Mouse (Mus musculus) kidney, postnatal 14 days (tissue): Measurements from ENCODE around the gene Coa6.
"Not testable (repeated sequence)": the region's sequence is repeated elsewhere in the genome, so short reads cannot be mapped to it uniquely, and the experiment has no call there.

ENCODE experiments used
- DNase-seq: peaks from one replicate; pipeline ENCODE4 v3.0.0; 2022; ENCODE audit warnings: mixed read lengths

Gene Coa6

DNA sequence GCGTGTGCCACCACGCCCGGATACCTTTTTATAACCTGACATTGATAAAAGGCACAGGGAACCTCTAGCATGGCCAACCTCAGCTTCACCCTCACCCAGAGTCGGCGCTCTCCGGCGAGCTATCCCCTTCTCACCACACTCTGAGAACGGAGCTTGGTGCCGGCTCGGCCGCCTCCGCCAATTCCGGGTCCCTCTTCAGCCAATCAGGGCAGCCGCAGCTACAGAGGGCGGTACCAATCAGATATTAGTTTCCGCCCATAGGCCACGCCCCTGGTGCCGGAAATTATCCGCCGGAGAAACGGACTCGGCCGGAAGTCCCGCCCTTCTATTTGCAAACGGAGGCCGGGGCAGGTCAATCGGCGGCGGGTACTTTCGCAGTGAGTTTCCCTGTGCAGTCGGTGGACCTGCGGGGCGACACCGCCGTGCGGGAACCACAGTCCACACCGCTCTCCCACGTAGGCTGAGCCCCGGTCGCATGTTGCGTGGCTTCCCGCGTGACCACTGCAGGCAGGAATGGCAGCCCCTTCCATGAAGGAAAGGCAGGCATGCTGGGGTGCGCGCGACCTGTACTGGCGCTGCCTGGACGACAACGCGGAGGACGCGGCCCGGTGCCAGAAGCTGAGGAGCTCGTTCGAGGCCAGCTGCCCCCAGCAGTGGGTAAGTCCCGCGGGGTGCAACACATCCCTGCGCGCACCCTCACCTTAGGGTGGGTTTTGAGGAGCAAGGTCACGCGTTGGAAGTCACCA is at the start of gene Coa6:
Coa6 (plus strand) TSS at position 342 of the 746 bp plus-strand sequence.
- peak; percentile 99 for DNase-seq

DNA sequence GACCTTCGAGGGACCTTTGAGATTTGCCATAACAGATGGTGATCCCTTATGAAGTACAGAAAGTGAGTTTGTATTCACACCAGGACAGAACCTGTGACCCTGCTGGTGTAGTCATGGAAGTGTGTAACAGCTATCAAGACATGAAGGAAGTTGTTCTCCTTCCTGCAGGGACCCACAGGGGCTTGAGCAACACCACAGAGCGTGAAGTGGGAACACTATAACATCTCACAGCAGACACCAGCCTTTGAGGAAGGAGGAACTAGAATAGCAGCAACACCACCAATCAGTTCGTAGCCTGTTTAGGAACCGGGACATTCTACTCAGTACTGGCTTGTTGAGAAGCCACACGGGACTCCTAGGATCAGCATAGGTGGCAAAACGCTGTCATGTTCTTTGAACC is 42.7 kb upstream of the Coa6 start:
- no peak for DNase-seq

DNA sequence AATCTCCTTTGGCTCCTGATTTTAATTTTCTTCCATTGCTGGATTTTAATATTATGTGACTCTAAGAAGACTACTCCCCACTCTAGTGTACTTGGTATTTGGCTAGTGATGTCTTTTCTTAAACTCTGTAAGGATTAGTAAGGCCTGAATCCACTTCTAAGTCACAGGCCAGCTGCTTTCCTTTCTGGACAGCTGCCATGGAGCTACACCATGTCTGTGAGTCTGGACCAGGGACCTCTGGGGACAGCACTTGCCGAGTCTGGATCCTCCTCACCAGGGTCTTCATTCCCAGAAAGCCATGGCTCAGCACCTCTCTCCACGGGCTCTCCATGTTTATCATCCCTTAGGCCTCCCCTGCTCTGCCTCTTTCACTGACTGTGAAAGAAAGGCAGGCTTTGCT is 42.2 kb upstream of the Coa6 start:
- DNase-seq: peak; percentile 25

DNA sequence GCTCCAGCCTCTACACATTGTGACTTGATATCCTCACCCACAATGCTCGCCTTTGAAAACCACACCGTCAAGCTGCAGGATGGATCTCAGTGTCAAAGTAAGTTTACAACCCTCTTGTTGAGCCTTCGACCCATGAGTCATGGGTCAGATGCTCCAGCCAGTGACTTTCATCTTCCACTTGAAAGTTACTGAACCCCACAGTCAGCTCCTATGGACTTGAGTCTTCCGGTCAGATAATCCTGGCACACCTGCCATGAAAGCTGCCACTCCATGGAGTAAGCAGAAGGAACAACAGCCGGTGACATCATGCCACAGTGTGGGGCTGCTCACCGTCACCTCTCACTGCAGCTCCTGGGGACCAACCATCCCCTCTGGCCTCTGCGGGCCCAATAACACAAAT is 41.0 kb upstream of the Coa6 start:
- no peak for DNase-seq

DNA sequence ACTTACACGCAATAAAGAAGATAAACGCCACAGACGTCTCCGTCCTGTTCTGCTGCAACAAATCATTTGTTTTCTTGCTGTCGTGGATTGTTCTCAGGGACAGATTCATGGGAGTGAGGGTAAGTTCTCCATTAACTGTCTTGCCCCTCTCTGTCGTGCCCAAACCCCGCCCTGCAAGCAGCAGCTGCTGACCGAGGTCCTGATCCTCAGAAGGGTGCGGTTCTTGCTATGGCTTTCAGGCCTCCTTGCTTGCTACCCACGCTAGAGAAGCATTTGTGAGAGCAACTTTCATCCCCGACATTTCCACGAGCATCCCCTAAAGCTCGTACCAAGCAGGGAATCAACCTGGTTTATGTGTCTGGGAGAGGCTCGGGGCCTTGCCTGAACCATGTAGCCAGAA is 40.1 kb upstream of the Coa6 start:
- DNase-seq: peak; percentile 39

DNA sequence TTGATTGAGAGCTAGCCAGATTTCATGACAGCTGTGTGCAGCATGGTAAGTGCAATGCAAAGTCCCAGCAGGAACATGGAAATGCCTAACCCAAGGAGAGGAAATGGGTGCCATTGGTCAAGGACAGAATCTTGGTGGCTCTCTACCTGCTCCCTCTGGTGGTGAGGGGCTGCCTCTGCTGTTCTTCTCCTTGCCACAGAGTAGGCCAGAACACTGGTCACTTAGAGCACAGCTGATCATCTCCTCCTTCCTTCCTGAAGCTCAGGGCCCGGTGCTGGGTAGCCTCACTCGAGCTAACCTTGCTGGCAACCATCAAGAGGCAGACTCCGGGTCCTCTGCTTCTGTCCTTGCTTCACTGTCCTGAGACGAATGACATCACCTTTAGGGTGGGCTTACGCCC is 39.6 kb upstream of the Coa6 start:
- DNase-seq: peak; percentile 47

DNA sequence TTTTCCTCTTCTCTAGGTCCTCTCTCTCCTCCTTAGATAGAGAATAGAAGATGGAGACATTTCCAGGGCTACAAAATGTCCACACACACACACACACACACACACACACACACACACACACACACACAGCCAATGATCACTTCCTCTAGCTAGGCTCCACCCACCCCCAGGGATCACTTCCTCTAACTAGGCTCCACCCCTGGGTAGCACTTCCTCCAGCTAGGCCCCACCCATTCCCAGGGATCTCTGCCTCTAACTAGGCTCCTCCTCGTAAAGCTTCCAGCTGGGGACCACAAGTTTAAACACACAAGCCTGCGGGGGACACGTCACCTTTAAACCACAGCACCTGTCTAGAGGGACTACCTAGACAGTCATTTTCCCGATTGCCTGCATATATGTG is 34.7 kb upstream of the Coa6 start:
- no peak for DNase-seq

DNA sequence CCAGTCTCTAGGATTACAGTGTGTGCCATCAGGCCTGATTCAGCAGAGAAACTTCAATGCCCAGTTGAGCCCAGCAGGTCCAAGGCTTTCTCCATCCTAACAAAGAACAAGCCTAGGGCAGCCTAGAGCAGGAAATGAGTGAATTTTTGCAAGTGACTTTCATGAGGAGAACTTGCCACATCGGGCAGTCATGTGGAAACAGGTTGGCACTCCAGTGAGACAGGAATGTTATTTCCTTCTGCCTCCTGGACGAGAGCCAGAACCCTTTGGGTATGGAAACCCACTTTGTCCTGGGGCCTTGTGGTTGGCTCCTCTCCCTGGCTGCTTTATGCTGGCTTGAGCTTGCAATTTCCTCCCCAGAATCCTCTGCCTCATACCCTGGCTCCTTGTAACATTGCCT is 30.8 kb upstream of the Coa6 start:
- peak; percentile 78 for DNase-seq

DNA sequence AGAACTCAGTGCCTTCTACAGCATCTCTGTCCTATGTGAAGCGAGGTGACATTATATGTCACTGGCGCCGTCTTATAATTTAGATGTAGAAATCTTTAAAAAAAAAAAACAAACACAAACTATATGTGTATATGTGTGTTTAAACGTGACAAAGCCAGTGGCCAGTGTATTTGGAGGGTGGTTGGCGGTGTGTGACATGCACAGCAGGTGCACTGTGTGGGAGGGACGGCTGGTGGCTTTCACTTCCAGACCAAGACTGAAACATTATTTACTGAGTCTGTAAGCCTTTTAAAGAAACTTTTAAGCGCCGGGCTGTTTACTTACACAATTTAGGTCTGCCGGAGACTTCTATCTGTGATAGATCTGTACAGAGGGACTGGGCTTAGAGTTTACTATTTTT is 26.9 kb upstream of the Coa6 start:
- DNase-seq: no peak

DNA sequence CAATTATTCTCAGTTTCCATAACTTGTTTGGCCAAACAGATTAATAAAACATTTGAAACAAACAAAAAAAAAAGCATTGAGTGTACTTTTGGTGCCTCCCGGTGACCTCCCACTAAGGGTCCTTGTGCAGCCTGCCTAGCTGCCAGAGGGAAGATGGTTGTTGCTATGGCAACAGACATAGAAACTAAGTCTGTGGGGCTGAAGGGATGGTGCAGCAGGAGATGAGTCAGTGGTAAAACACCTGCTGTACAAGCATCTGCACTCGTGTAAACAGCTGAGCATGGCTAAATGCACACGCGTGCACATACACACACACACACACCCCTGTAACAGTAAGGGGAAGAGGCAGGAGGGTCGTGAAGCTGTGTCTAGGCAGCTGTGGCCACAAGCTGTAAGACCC is 26.4 kb upstream of the Coa6 start:
- no peak for DNase-seq

DNA sequence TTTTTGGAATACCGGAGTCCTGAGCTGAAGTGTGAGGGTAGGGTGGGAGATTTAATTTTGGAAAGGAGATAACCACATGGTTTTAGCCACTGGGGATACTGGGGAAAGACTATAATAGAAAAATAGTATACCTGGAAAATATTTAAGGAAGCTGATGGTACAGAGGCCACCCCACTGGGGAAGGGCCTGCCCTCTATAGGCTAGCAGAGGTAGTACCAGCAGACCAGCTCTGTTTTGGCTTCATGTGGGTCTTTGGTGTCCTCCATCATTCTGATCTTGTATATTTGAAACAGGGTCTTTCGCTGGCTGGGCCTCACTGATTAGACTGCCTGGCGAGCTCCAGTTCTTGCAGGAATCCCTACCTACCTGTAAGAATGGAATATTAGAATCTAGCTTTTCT is 24.0 kb upstream of the Coa6 start:
- peak; percentile 15 for DNase-seq

DNA sequence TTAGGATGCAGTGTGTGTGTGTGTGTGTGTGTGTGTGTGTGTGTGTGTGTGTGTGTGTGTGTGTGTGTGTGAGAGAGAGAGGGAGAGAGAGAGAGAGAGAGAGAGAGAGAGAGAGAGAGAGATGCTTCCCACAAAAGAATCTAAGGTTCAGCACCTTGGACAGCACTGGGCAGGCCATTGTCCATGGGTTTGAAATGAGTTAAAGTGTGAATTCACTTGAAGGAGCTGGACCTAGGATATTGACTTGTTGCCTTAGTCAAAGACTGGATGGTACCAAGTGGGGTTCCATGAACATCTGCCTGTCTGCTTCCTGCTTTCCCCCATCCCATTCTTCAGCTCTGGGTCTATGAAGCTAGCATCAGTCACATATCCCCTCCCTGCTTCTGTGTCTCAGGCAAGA is 17.8 kb upstream of the Coa6 start:
- not testable (repeated sequence) for DNase-seq

DNA sequence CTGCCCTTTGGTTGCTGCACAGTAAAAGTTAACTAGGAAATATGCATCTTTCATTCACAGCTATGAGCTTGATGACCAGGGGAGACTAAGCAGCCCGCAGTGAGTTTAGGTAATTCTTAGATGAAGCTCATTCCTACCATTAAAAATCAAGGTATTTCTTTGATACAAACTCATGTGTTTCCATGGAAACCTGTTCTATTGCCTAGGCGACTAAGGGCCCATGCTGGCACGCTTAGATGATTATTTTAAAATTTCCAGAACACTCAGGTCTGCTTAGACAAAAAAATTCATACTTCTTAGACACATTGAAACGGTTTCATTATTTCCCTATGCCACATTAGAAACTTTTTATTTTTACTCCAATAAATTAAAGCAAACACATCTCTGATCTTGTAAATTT is 17.3 kb upstream of the Coa6 start:
- no peak for DNase-seq

DNA sequence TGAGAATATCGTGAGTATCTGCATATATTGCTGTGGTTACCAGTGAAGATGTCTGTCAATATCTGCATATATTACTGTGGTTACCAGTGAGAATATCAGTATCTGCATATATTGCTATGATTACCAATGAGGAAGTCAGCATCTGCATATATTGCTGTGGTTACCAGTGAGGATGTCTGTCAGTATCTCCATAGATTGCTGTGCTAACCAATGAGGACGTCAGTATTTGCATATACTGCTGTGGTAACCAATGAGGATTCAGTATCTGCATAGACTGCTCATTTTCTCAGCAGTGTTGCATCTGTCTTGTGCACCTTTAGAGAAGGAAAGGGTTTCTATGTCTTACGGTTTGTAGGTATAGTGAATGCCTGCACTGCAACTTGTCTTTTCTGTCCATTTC is 1.5 kb upstream of the Coa6 start:
- no peak for DNase-seq

DNA sequence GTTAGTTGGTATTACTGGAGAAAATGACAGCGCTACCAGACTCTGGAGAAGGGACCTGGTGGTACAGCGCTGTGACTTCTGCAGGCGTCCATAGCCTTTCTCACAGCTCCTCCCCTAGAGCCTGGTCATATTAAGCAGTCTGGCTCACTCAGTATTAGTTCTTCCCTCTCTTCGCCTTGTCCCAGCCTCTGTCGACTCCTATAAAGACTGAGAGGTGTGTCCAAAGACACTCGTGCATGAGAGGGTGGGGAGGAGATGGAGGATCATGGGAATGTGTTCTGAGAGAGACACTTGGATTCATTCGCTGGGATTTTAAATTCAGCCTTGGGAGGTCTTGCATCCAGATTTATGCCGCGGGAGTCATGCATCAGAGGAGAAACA is 595 bp downstream of the Coa6 start:
- peak; percentile 45 for DNase-seq

DNA sequence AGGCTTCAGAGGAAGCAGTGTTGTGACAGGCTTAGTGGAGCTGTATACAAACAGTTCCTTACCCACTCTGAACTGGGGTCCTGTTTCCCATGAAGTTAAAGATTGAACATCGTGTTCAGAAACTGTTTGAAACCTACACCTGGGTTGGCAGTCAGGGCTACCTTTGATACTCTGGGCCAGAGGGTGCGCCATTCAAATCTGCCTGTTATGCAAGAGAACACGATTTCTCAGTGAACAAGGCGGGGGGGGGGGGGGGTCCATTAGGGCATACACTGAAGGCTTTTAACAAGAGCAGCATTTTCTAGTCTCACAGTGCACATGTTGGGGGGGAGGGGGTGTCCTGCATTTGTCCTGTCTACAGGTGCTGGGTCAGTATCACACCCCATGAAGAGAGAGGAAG is 1.8 kb downstream of the Coa6 start:
- DNase-seq: peak; percentile 47

DNA sequence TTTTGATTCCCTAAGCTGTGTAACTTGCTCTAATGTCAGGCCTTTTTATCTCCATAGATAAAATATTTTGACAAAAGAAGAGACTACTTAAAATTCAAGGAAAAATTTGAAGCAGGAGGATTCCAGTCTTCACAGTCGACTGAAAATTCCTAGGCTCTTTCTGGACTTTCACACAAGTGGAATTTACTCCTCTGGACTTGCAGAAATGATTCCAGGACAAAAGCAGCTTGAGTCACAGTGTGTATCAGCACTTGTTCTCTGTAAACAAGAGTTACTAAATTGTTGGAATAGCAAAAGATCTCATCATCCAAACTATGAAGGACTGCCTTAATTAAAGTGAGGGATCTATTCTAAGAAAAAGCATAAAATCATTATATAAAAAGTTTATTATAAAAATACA is 2.6 kb downstream of the Coa6 start:
- no peak for DNase-seq

DNA sequence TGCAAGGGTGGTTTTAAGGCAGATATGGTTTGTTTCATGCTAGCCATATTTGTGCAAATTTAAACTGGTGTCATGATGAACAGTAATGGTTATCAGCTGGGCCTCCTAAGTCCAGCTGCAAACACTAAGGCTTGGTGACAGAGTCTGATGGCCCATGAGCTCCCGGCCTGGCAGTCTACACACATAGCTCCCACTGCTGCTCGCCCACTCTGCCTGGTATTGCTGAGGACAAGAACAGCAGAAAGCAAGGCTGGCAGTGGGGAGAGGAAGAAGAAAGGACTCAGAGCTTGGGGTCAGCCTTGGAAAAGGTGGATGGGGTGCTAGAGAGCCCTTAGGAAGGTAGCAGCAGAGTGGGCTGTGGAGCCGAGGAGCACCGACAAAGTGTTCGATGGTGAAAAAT is 7.3 kb downstream of the Coa6 start:
- DNase-seq: no peak

DNA sequence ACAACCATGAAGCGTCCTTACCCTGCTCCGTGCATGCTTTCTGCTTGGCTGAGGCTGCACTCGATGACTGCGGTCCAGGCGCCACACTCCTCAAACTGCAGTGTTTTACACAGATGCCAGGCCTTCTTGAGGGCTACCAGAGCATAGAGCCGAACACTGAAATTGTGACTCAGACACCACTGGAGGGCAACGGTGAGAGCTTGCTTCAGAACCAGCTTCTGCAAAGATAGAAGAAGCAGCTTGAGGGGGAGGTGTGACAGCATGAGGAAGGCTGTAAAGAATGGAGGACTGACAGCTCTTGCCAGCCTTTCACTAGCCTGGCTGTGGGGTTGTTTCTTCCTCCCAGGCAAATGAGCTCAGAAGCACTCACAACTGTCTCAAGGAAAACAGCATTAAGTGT is 11.5 kb downstream of the Coa6 start:
- DNase-seq: no peak

DNA sequence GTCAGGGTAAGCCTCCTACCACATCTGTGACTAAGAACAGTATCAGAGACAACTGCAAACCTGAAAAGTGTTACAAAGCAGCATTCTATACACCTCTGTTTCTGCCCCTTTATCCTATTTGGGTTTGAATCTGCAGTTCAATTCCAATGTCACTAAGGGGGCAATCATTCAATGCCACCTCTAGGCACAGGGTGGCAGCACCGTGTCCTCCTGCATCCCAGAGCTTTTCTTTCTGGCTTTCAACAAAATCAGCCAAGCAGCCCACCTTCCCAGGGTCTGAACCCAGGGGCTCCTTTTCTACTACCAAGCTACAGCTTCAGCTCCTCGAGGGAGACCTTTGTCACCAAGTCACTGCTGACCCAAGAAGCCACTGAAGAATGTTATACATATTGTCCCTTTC is 16.6 kb downstream of the Coa6 start:
- DNase-seq: no peak

DNA sequence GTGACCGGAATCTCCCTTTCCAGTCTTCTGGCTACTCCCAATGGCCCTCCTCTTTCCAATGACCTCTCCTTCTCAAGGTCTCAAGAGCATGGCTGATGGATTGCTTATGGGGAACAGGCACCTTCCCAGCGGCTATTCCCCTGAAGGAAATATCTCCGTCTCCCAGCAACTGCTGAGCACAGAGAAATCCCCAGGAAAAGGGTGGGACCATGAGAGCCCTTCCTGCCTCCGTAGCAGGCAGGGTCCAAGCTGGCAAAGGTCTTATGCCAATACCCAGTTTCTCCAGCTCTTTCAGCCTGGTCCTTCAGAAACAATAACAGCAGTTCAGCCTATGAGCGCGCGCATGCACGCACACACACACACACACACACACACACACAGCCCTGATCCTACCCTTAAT is 28.8 kb downstream of the Coa6 start:
- DNase-seq: peak; percentile 22

DNA sequence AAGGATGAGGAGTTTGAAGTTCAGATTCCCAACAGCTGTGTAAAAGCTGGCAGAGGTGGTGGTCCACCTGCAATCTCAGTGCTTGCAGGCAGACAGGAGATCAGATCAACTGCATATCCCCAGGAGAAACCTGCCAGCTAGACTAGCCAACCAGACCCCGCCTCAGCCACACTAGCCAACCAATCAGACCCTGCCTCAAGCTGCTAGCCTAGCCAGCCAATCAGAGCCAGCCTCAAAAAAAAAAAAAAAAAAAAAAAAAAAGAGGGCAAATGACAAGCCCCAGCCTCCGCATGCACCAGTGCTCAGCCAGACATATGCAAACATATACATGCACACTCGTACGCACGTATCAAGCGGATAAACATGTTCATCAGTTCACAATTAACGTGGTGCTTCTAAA is 33.1 kb downstream of the Coa6 start:
- no peak for DNase-seq

DNA sequence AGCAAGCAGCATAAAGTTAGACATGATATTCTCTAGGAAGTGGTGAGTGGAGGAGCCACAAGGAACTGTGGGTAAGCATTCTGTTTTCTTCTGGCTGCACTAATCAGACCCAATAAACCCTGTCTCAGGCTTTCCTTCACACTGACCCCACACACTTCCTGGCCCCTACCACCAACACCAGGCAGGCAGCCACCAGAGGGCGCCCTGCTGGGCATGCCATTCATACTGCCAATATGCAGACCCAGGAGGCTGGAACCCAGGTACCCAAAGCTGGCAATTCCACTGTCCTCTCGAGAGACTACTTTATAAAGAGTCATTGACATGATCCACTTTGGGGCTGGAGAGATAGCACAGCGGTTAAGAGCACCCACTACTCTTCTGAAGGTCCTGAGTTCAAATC is 38.0 kb downstream of the Coa6 start:
- DNase-seq: peak; percentile 60

DNA sequence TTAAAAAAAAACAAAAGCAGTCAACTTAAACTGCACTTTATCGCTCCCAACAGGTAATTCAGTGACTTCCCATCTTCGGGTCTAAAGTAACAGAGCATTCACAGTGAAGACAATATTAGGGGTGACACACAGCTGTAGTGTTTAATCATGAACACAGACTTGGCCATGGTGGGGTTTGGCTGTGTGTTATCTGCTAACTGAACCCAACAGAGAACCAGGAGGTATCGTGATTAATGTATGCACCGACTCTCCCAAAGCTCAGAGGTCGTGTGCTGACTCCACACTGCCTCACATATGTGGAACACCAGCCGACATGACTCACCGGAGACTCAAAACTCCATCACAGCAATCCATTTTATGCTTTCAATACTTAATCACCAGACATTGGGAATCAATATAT is 39.4 kb downstream of the Coa6 start:
- no peak for DNase-seq

DNA sequence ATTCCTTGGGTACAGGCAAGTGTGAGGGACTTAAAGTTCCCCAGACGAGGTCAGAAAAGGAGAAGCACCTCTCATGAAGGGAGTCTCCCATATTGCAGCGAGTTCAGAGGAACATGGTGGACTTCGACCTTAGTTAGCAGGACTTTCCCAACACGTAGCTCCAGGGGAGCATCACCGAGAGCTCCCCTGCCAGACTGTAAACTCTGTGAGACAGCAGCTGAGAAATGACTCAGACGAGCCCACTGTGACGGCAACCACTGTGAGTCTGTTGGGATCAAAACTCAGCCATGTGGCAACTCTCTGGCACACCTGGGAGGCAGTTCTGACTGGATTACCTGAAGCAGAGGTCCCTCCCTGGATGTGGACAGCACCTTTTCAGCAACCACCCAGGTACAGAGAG is 41.8 kb downstream of the Coa6 start:
- DNase-seq: no peak
